Mouse (Mus musculus): Measurements from ENCODE around the gene Ncbp1. TPM values are rescaled to one million over a fixed set of nuclear protein-coding genes. Genes with fewer than 3 reads are reported as not detected.
"Not testable (repeated sequence)": the region's sequence is repeated elsewhere in the genome, so short reads cannot be mapped to it uniquely, and the experiment has no call there.

Ncbp1 gene
- polyA plus RNA-seq, 1 experiment from 2014 or later, result 48.2 TPM

DNA sequence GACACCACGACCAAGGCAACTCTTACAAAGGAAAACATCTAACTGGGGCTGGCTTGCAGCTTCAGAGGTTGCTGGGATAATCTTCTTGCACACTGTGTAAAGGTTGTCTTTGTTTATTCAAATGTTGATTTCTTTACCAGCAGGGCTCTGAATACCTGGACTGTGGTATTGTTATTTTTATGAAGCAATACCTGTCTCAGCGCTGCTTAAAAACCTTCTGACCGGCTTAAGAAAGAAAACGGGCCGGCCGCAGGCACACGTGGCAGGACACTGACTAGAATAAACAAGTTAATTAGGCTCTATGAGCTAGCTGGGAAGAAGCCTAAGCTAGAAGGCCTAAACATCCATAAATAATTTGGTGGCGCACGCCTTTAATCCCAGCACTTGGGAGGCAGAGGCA is 47.5 kb downstream of the Ncbp1 start:
- 76% methylated on average over 9 of the region's 9 CpGs for WGBS

DNA sequence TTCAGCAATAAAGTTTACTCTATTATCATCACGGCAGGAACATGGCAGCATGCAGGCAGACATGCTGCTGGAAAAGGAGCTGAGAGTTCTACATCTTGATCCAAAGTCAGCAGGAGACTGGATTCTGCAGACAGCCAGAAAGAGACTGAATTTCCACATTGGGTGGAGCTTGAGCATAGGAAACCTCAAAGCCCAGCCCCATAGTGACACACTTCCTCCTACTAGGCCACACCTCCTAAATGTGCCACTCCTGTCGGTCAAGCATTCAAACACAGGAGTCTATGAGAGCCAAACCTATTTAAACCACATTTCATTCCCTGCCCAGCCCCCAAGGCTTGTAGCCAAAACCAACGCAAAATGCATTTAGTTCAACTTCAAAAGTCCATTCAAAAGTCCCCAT is 48.1 kb downstream of the Ncbp1 start:
- peaks cover 34% of the 10 kb centered on the region for H3K36me3 ChIP-seq (ENCODE audit: insufficient read depth, low read length)
- DNase-seq (ENCODE audit: low spot score) (no peak), ATAC-seq (replicated peaks; ENCODE audit: low FRiP score, low read depth) (no peak)
- no peaks in the 10 kb centered on the region for H3K9me3 ChIP-seq (replicated peaks; ENCODE audit: low read length)
- no peaks in the 10 kb centered on the region for H3K4me1 ChIP-seq (replicated peaks; ENCODE audit: insufficient read depth, low read length)
- H3K27ac ChIP-seq, result no peak overlapping the region
- no peak overlapping the region for H3K9ac ChIP-seq (ENCODE audit: low read depth, low read length)
- no peaks in the 10 kb centered on the region for H3K27me3 ChIP-seq (ENCODE audit: insufficient read depth, low read length)
- no peak for TF ChIP-seq CTCF (IDR thresholded peaks at IDR 0.05; ENCODE audit: low read depth)
- H3K4me3 ChIP-seq (replicated peaks; ENCODE audit: low read depth, low read length), result no peak overlapping the region
- WGBS, result 75% methylated on average over 3 of the region's 3 CpGs
- no peak overlapping the region for H3K4me2 ChIP-seq (ENCODE audit: low read length)

More for the DNA sequence above, 47.5 kb downstream of the Ncbp1 start:
- Histone ChIP-seq H3K36me3 (ENCODE audit: insufficient read depth, low read length) (peaks cover 40% of the 10 kb centered on the region), H3K4me3 (replicated peaks; ENCODE audit: low read depth, low read length) (no peak overlapping the region), H3K4me2 (ENCODE audit: low read length) (no peak overlapping the region), H3K4me1 (replicated peaks; ENCODE audit: insufficient read depth, low read length) (no peaks in the 10 kb centered on the region), H3K9ac (ENCODE audit: low read depth, low read length) (no peak overlapping the region), H3K9me3 (replicated peaks; ENCODE audit: low read length) (no peaks in the 10 kb centered on the region), H3K27ac (no peak overlapping the region), H3K27me3 (ENCODE audit: insufficient read depth, low read length) (no peaks in the 10 kb centered on the region)
- DNase-seq (ENCODE audit: low spot score), result no peak
- ATAC-seq (replicated peaks; ENCODE audit: low FRiP score, low read depth), result no peak
- no peak for TF ChIP-seq CTCF (IDR thresholded peaks at IDR 0.05; ENCODE audit: low read depth)

DNA sequence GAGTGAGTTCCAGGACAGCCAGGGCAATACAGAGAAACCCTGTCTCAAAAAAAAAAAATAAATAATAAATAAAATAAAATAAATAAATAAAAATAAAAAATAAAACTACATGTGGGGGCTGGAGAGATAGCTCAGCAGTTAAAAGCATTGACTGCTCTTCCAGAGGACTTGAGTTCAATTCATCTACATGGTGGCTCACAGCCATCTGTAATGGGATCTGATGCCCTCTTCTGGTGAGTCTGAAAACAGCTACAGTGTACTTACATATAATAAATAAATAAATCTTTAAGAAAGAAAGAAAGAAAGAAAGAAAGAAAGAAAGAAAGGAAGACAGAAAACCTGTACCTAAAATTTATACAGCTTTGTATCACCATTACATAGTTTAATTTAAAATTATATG is 53.6 kb downstream of the Ncbp1 start:
- H3K4me2 ChIP-seq (ENCODE audit: low read length); H3K9me3 ChIP-seq (replicated peaks; ENCODE audit: low read length); DNase-seq (ENCODE audit: low spot score); H3K4me3 ChIP-seq (replicated peaks; ENCODE audit: low read depth, low read length); H3K4me1 ChIP-seq (replicated peaks; ENCODE audit: insufficient read depth, low read length); ATAC-seq (replicated peaks; ENCODE audit: low FRiP score, low read depth); H3K27me3 ChIP-seq (ENCODE audit: insufficient read depth, low read length); H3K9ac ChIP-seq (ENCODE audit: low read depth, low read length); H3K27ac ChIP-seq: not testable (repeated sequence)
- H3K36me3 ChIP-seq (ENCODE audit: insufficient read depth, low read length), result peaks cover 11% of the 10 kb centered on the region; the same call in 1 of the 2 replicates
- peak; percentile 60 for TF ChIP-seq CTCF (IDR thresholded peaks at IDR 0.05; ENCODE audit: low read depth)

DNA sequence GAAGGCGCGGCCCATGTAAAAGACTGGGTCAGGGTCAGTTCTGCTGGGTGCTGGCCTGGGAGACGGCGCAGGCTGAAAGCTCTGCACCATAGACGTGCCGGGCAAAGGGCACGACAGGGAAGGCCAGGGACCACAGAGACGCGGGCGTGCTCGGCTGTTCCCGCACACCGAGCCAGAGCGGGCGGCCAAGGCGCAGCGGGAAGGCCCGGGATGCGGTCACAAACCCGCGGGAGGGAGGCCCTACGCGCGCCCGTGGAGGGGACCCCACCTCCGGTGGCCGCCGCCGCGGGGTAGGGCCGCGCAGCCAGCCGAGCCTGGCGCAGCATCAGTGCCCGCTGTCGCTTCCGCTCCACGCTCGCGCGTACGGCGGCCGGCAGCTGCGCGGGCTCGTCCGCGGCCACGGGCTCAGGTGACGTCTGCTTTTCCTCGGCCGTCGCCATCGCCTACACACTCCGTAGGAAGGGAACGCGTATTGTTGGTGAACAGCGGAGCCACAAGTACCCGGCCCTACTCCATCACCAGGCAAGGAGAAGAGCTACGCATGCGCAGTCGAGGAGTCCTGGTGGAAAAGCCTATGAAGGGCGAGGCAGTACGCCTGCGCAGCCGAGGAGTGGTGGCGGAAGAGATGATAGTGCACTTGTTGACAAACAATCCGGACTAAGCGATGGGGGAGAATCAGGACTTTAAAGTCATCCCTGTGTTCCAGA is 57.5 kb downstream of the Ncbp1 start, which contains the start of gene Xpa:
Gene Xpa, minus strand, starts transcription at position 531 of the 707 bp plus-strand sequence.
- H3K27ac ChIP-seq, result peak within 1 kb of the TSS; percentile 77
- peak within 1 kb of the TSS; percentile 88 for H3K9ac ChIP-seq (ENCODE audit: low read depth, low read length)
- H3K36me3 ChIP-seq (ENCODE audit: insufficient read depth, low read length), result no peaks in the 10 kb centered on the region
- H3K4me2 ChIP-seq (ENCODE audit: low read length), result peak within 1 kb of the TSS; percentile 91
- DNase-seq (ENCODE audit: low spot score) (peak; percentile 99), ATAC-seq (replicated peaks; ENCODE audit: low FRiP score, low read depth) (peak; percentile 90)
- peaks cover 8% of the 10 kb centered on the region; the same call in 1 of the 2 replicates for H3K4me1 ChIP-seq (replicated peaks; ENCODE audit: insufficient read depth, low read length)
- no peaks in the 10 kb centered on the region for H3K9me3 ChIP-seq (replicated peaks; ENCODE audit: low read length)
- under 1% methylated on average over 67 of the region's 70 CpGs for WGBS
- TF ChIP-seq CTCF (IDR thresholded peaks at IDR 0.05; ENCODE audit: low read depth), result no peak
- peak within 1 kb of the TSS; percentile 87 for H3K4me3 ChIP-seq (replicated peaks; ENCODE audit: low read depth, low read length)
- 0 out of 2 replicates have a peak, but pooled peaks cover 5% of the 10 kb centered on the region for H3K27me3 ChIP-seq (ENCODE audit: insufficient read depth, low read length)

DNA sequence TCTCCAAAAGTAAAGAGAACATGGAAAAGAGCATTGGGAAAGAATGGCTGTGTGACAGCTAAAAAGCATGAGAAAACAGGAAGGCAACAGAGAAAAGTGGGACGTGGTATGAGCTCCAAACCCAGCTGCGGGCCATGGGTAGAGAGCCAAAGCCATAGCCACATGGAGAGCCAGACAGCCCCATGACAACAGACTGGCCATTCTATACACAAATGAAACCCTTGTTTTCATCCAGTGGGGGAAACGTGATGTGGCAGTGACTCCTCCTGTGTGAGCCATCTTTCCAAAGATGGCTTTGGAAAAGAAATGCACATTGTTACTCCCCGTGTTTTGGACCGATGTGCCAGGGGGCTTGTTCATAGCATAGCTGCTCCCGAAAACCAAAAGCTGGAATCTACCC is 58.1 kb downstream of the Ncbp1 start:
- no peak for DNase-seq (ENCODE audit: low spot score)

DNA sequence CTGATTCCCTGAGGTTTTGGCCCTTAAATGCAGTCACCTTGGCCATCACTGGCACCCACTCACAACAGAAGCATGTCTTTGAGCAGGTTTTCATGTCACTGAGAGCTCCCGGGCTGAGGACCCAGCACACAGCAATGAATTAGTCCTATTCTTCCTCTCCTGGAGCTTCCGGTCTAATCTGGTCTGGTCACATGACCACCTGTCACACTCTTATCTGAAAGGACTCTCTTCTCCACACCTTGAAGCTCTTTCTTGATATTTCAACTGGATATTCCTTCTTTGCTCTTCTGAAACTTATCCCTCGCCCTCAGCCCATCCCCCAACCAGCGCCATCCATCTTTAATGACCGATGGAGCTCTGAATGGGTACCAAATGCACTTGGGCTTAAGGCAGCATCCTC is 59.7 kb downstream of the Ncbp1 start:
- WGBS, result 68% methylated on average over 5 of the region's 5 CpGs
- no peak overlapping the region for H3K27ac ChIP-seq
- DNase-seq (ENCODE audit: low spot score) (no peak), ATAC-seq (replicated peaks; ENCODE audit: low FRiP score, low read depth) (no peak)
- H3K27me3 ChIP-seq (ENCODE audit: insufficient read depth, low read length), result 0 out of 2 replicates have a peak, but pooled peaks cover 5% of the 10 kb centered on the region
- H3K4me1 ChIP-seq (replicated peaks; ENCODE audit: insufficient read depth, low read length), result peaks cover 12% of the 10 kb centered on the region; the same call in 1 of the 2 replicates
- TF ChIP-seq CTCF (IDR thresholded peaks at IDR 0.05; ENCODE audit: low read depth), result no peak
- no peak overlapping the region for H3K4me3 ChIP-seq (replicated peaks; ENCODE audit: low read depth, low read length)
- H3K36me3 ChIP-seq (ENCODE audit: insufficient read depth, low read length), result no peaks in the 10 kb centered on the region
- no peak overlapping the region for H3K9ac ChIP-seq (ENCODE audit: low read depth, low read length)
- no peak overlapping the region for H3K4me2 ChIP-seq (ENCODE audit: low read length)
- H3K9me3 ChIP-seq (replicated peaks; ENCODE audit: low read length), result no peaks in the 10 kb centered on the region

More for the DNA sequence above, 58.1 kb downstream of the Ncbp1 start:
- Histone ChIP-seq H3K9me3 (replicated peaks; ENCODE audit: low read length) (no peaks in the 10 kb centered on the region), H3K4me2 (ENCODE audit: low read length) (peak overlapping the region; percentile 91), H3K36me3 (ENCODE audit: insufficient read depth, low read length) (no peaks in the 10 kb centered on the region), H3K27ac (no peak overlapping the region), H3K27me3 (ENCODE audit: insufficient read depth, low read length) (0 out of 2 replicates have a peak, but pooled peaks cover 5% of the 10 kb centered on the region), H3K9ac (ENCODE audit: low read depth, low read length) (peak overlapping the region; percentile 88; the same call in 1 of the 2 replicates), H3K4me1 (replicated peaks; ENCODE audit: insufficient read depth, low read length) (peaks cover 8% of the 10 kb centered on the region; the same call in 1 of the 2 replicates), H3K4me3 (replicated peaks; ENCODE audit: low read depth, low read length) (peak overlapping the region; percentile 87)
- no peak for TF ChIP-seq CTCF (IDR thresholded peaks at IDR 0.05; ENCODE audit: low read depth)
- ATAC-seq (replicated peaks; ENCODE audit: low FRiP score, low read depth), result no peak
- WGBS, result 38% methylated on average over 6 of the region's 6 CpGs

Measured in kidney, postnatal 0 days (tissue).